Mouse (Mus musculus) WW6 (cell line): ENCODE measurements around the gene Fau.

Experiments used
- DNase-seq: peaks from one replicate; pipeline ENCODE4 v3.0.0-alpha.2; 2013; ENCODE audit warnings: low read depth, low spot score

Fau gene

GRCm38 (mm10) chr19:6070571-6071250 lies 13.1 kb downstream of the Fau start:
- no peak for DNase-seq

- DNase-seq: no peak
Measured at GRCm38 (mm10) chr19:6071261-6071660, 13.6 kb downstream of the Fau start.

- DNase-seq: no peak
Measured at GRCm38 (mm10) chr19:6073889-6074288, 16.2 kb downstream of the Fau start.

GRCm38 (mm10) chr19:6076564-6077393 lies 19.1 kb downstream of the Fau start, which contains the start of gene Vps51:
TSS of gene Vps51 (minus strand) at chr19:6077231.
- peak; percentile 72 for DNase-seq

- DNase-seq: no peak
Measured at GRCm38 (mm10) chr19:6079983-6080480, 22.4 kb downstream of the Fau start, which contains the start of gene Tmem262. TSS of gene Tmem262 (plus strand) at chr19:6080033.

DNA sequence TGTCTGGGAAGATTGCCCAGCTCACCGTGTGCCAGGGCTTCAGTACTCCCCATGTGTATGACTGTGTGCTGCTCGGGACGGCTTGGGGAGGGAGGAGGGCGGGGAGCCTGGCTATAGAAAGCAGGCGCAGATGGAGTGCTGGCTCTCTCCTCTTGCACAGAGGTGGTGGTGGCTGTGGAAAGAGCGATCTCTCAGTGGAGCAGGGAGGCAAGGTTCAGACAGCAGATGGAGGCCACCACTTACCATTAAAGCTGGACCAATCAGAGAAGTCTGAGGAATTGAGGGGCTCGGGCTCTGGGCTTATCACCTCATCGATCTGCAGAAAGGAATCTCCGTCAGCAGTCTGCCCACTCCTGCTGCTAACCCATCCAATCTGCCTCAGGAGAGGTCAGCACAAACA lies 24.5 kb downstream of the Fau start, which contains the start of gene Gm28374:
TSS of gene Gm28374 (minus strand) at position 101 of the 400 bp plus-strand sequence.
- DNase-seq: no peak

- peak; percentile 98 for DNase-seq
Measured at GRCm38 (mm10) chr19:6084478-6085248, 27.0 kb downstream of the Fau start, which contains the start of the genes Zfpl1 and Cdca5. TSS of gene Zfpl1 (minus strand) at chr19:6084956. TSS of gene Cdca5 (plus strand) at chr19:6084983.

- DNase-seq: peak; percentile 65
Measured at GRCm38 (mm10) chr19:6085417-6085879, 27.8 kb downstream of the Fau start.

GRCm38 (mm10) chr19:6088841-6089240 lies 31.2 kb downstream of the Fau start:
- no peak for DNase-seq

GRCm38 (mm10) chr19:6094119-6094518 lies 36.5 kb downstream of the Fau start, which contains the start of gene AC131692.1:
TSS of gene AC131692.1 (plus strand) at chr19:6094419.
- no peak for DNase-seq

DNA sequence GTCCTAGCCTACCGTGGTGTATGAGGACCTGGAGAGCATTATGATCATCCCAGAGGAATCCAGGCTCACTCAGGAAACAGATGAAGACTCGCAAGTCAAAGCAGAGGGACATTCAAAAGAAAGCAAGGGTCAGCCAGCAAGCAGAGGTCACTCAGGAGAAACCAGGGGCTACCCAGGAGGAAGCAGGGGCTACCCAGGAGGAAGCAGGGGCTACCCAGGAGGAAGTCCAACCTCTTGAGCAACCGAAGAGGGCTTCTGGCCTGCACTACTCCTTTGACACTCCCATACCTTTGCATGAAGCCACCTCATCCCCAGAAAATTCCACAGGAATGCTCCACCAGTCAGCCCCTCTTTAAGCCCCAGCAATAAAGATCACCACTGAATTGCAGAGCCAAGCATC lies 40.2 kb downstream of the Fau start:
- DNase-seq: no peak

- DNase-seq: no peak
Measured at GRCm38 (mm10) chr19:6101186-6101585, 43.5 kb downstream of the Fau start.

GRCm38 (mm10) chr19:6102169-6102853 lies 44.7 kb downstream of the Fau start:
- DNase-seq: no peak

GRCm38 (mm10) chr19:6104476-6104875 lies 46.8 kb downstream of the Fau start:
- no peak for DNase-seq

DNA sequence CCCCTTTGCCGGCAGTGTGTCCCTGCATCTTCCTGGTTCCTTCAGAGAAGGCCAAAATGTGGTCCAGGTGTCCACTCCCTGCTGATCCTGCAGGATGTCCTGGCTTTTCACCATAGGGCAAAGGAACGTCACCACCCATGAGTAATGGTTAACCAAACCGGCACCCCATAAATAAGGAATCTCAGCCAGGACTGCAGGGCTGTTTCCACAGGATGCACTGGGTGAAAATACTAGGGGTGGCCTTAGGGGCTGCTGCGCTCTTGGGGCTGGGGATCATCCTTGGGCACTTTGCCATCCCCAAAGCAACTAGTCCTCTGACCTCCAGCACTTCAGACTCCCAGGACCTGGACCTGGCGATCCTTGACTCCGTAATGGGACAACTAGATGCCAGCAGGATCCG lies 47.9 kb downstream of the Fau start, which contains the start of gene Naaladl1:
TSS of gene Naaladl1 (plus strand) at position 197 of the 400 bp plus-strand sequence.
- no peak for DNase-seq
